Mouse (Mus musculus) megakaryocyte, embryonic 14.5 days (primary cell): ENCODE measurements at regions not wholly inside any gene's neighbourhood (a gene's known extent, or its start where the extent isn't known, plus 50 kb on each side); places are given as distances from the start of the nearest gene placed in this dataset.

Source experiments
- H3K27me3 ChIP-seq: replicated peaks from 2 replicates; pipeline ENCODE3; 2012; ENCODE audit warnings: inconsistent platforms
- H3K36me3 ChIP-seq: replicated peaks from 2 replicates; pipeline ENCODE3; 2012; ENCODE audit warnings: low read length, inconsistent platforms, mixed read lengths
- H3K4me1 ChIP-seq: 2 replicates; pipeline ENCODE4 v1.6.1; 2012; ENCODE audit warnings: inconsistent platforms
- H3K4me3 ChIP-seq: replicated peaks from 2 replicates; pipeline ENCODE3; 2012; ENCODE audit warnings: moderate library complexity, mild to moderate bottlenecking, inconsistent platforms
- H3K9me3 ChIP-seq: 2 replicates; pipeline ENCODE4 v1.6.1; 2012; ENCODE audit warnings: inconsistent platforms
- FLI1 ChIP-seq: IDR thresholded peaks from 2 replicates; pipeline ENCODE4 v1.6.1; 2012; ENCODE audit warnings: low read length, inconsistent platforms, mixed read lengths
- GATA1 ChIP-seq: IDR thresholded peaks from 3 replicates; pipeline ENCODE4 v1.6.1; 2012; ENCODE audit warnings: mixed read lengths, low read length, inconsistent platforms, borderline replicate concordance

GRCm38 (mm10) chr3:125813798-125814197 is 124.6 kb downstream of the Ugt8a start:
- TF ChIP-seq FLI1 (no peak), GATA1 (no peak)
- no peaks in the 10 kb centered on the region for H3K36me3 ChIP-seq

DNA sequence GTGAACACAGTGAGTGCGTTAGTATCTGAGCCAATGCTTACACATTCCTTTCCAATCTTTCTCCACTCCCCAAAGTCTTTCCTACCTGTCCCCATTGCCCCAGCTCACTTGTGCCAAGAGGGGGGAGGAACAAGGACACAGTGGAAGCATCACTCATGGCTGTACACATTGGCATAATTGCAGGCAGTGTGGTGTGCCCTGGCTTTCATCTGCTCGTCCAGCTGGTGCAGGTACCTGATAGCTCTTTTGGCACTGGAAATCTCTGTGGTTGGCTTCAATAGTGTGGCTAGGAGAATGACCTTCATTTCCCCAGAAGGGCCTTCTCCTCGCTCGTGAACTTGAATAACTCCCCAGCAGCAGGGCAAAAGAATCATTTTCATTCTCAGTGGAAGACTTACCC is 125.6 kb downstream of the Ugt8a start:
- TF ChIP-seq FLI1 (no peak), GATA1 (no peak)
- no peaks in the 10 kb centered on the region; the same call in 1 of the 2 replicates for H3K9me3 ChIP-seq
- H3K4me3 ChIP-seq, result peak overlapping the region; percentile 34
- H3K27me3 ChIP-seq, result no peaks in the 10 kb centered on the region
- no peaks in the 10 kb centered on the region for H3K36me3 ChIP-seq
- H3K4me1 ChIP-seq, result no peaks in the 10 kb centered on the region

More at GRCm38 (mm10) chr3:125813798-125814197, 124.6 kb downstream of the Ugt8a start:
- H3K4me1 ChIP-seq, result no peaks in the 10 kb centered on the region
- H3K4me3 ChIP-seq, result no peak overlapping the region
- H3K27me3 ChIP-seq, result no peaks in the 10 kb centered on the region
- no peaks in the 10 kb centered on the region; the same call in 1 of the 2 replicates for H3K9me3 ChIP-seq

- TF ChIP-seq GATA1 (no peak), FLI1 (no peak)
- Histone ChIP-seq H3K36me3 (no peaks in the 10 kb centered on the region), H3K4me3 (no peak overlapping the region), H3K4me1 (no peaks in the 10 kb centered on the region), H3K9me3 (no peaks in the 10 kb centered on the region), H3K27me3 (no peaks in the 10 kb centered on the region)
Measured at GRCm38 (mm10) chr3:125794606-125795005, 143.8 kb downstream of the Ugt8a start.

DNA sequence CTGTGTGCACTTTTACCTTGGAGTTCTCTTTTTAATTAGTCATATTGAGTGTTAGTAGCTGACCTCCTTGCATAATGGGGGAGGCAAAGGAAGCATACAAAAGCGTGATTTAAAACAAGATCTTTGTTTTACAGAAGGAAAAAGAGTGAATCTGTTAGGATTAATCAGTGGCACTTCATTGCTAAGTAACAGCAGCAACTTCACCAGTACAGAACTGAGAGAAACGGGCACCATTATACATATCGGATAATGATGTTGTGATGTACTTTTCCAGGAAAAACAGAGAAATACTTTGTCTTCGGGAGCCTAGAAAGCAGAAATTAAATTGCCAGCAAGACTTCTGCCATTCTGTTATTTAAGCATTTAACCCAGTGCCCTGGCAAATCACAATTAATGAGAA is 157.1 kb downstream of the Ugt8a start:
- Histone ChIP-seq H3K36me3 (no peaks in the 10 kb centered on the region), H3K4me3 (no peak overlapping the region), H3K9me3 (peaks cover 7% of the 10 kb centered on the region; the same call in 1 of the 2 replicates), H3K4me1 (no peaks in the 10 kb centered on the region), H3K27me3 (no peaks in the 10 kb centered on the region)
- TF ChIP-seq FLI1 (no peak), GATA1 (no peak)

- Histone ChIP-seq H3K4me1 (no peaks in the 10 kb centered on the region), H3K36me3 (no peaks in the 10 kb centered on the region), H3K9me3 (peaks cover 7% of the 10 kb centered on the region; the same call in 1 of the 2 replicates), H3K27me3 (no peaks in the 10 kb centered on the region), H3K4me3 (no peak overlapping the region)
- TF ChIP-seq GATA1 (no peak), FLI1 (no peak)
Measured at GRCm38 (mm10) chr3:125780251-125780650, 158.2 kb downstream of the Ugt8a start.
